Mouse (Mus musculus) common myeloid progenitor, adult 5-6 weeks (primary cell): ENCODE data around the gene Phf14. TPM values are rescaled to one million over a fixed set of nuclear protein-coding genes. Genes with fewer than 3 reads are reported as not detected.
"Not testable (repeated sequence)": the region's sequence is repeated elsewhere in the genome, so short reads cannot be mapped to it uniquely, and the experiment has no call there.

Experiments
- ATAC-seq: replicated peaks from 2 replicates; pipeline ENCODE4 v1.8.0; 2016; ENCODE audit warnings: low read depth, mild to moderate bottlenecking, moderate TSS enrichment, inconsistent platforms; ENCODE audit not compliant: poor library complexity, severe bottlenecking
- total RNA-seq: library from RNA; stranded (forward); fragments of 200-1000, 187-1606 nt; gene quantifications from 2 replicates; pipeline ENCODE4 v1.2.3, GENCODE M21; 2017

The Phf14 gene
- total RNA-seq, 1 experiment from 2014 or later: 162 TPM

- no peak for ATAC-seq
These were observed 174.5 kb downstream of the Phf14 start for GRCm38 (mm10) chr6:12082125-12082524.

- peak; percentile 19; the same call in 1 of the 2 replicates for ATAC-seq
These were observed 175.1 kb downstream of the Phf14 start for GRCm38 (mm10) chr6:12082531-12083216.

- no peak for ATAC-seq
These were observed 177.1 kb downstream of the Phf14 start for GRCm38 (mm10) chr6:12084721-12085120.

DNA sequence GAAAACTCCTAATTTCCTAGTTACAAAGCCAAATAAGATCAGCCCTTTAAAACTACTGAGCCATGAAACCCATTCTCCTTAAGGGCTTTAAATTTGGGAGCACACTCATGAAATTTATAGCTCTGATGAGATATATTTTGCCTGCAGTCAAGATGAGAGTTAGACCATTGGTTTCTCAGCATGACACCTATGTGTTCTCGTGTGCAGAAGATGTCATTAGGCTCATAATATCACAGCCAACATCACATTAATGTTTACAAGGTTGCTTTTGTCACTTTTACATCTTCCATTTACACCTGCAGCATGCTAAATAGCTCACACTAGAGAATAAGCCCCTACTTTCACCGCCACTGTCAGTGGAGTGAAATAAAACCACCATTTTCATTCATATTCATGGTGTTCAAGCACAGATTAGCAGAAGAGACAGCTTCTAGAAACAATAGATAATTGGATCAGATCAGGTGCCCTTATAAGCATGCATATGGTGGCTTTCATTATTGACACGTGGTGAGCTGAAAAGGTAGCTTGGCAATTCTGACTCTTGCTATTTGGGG is 181.9 kb downstream of the Phf14 start:
- no peak for ATAC-seq

DNA sequence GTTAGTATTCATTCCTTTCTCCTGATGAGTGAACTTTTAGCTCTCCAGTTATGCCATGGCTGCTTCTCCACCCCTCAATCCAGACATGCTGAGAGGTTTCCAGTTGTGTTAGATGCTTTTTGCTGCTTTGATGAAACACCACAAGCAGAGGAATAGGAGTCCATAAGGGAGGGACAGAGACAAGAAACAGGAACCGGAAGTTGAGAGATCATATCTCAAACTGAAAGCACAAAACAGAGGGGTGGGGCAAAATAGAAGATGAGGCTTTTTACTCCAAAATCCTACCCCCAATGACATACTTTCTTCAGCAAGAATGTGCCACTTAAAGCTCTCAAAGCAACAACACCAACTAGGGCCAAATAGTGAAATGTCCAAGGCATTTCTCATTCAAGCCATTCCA is 188.1 kb downstream of the Phf14 start:
- ATAC-seq: no peak

GRCm38 (mm10) chr6:12097125-12097524 is 189.5 kb downstream of the Phf14 start:
- ATAC-seq: peak; percentile 60

DNA sequence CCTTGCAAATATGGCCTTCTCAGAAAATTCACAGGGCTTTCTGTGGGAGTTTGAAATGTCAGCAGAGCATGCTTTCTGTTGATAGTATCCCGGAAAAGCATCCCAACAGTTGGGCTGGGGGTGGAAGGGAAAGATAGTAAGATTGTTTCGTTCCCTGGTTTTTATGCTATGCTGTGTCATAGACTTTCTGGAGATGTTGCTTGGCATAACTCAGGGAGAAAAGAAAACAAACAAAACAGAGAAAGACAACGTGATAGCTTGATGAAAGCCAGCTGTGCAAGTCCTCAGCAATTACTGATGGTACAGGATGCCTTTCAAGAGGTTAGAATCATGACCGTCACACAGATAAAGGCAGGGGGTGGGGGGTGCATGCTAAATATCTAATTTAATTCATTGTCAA is 197.5 kb downstream of the Phf14 start:
- no peak for ATAC-seq

DNA sequence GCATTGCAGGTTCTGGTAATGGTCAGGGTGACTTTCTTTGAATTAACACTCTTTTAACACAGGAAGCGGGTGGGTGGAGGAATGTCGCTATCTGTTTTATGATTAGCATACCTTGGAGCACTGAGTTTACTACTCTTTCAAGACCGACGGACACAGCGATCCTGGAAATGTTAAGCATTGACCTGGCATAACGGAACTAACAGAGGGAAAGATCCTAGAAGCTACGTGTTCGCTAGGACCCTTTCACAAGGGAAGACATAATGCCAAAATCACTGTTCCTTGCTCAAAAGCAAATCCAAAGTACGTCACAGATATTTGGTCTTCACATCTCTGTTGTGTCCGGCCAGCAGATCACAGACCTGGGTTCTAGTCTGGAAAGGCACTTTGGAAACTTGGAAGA is 199.7 kb downstream of the Phf14 start:
- no peak for ATAC-seq

- ATAC-seq: no peak
These were observed 200.2 kb downstream of the Phf14 start for GRCm38 (mm10) chr6:12107786-12108185.

DNA sequence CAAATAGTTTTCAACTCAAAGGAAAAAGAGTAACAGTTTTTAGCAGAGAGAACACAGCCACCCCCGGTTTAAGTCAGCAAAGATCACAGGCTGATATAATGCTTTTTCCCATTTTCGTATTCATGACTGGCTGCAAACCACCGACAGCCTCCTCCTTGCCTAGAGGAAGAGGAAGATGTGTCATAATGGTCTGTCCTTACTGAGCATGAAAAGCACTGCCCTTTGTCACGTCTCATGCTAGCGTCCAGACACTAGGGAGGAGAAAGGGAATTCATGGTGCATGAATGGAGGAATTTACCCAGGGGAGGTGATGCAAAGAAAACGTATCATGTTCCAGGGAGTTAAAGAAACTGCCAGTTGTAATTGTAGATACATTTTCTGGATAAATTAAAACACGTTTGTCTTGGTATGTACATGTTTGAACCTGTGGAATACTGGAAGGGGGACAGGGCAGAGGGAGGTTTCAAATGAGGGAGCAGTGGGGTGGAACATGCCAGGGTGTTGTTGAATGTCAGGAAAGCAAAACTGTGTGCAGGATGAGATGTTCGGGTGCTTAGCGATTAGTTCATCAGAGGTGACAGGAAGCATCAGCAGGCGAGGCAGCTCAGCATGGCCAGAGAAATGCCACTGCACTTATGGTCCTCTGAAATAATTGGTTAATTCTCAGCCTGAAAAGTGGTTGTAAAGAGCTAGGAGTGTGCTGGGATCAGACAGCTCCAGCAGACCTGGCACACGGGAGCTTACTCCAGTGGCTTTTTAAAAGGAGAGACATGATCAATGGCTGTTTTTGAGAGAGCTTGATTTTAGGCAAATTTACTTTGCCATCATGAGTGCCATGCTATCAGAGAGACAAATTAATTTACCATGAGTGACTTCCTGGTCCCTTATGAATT is 209.6 kb downstream of the Phf14 start:
- ATAC-seq: peak; percentile 65

DNA sequence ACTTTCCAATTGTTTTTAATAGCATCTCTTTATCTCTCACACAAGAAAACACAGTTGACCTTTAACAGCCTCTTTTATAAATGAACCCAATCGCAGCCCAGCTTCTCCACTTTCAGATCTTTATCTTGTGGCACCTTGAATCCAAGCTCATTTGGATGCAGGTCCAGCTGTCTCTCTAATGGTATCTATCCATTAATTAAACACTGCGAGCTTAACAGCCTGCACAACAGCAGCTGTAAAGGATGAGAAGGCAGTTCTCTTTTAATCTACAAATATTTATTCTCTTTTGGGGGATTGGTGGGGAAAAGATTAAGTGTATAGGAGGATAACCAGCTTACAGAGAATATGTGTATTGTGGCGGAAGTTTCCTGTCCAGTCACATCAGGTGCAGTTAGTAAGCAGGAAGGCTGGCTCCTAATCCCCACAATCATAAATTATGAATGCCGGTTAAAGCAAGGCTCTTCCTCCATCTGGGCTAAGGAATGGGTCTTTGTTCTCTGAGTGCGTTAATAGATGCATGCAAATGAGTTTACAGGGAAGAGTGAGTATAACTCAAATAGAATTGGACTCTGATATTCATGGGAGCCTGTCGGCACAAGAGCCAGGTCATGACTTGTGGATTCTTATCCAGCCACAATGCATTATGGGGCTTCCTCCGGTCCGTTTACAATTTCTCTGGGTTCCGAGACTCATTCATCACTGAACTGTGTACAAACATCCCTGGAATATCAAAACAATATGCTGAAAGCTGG is 210.4 kb downstream of the Phf14 start:
- no peak for ATAC-seq

GRCm38 (mm10) chr6:12122759-12123158 is 215.2 kb downstream of the Phf14 start:
- no peak for ATAC-seq

GRCm38 (mm10) chr6:12125031-12125803 is 217.6 kb downstream of the Phf14 start:
- peak; percentile 79 for ATAC-seq

- not testable (repeated sequence) for ATAC-seq
These were observed 219.0 kb downstream of the Phf14 start for GRCm38 (mm10) chr6:12126601-12127000.

- peak; percentile 55 for ATAC-seq
These were observed 219.7 kb downstream of the Phf14 start for GRCm38 (mm10) chr6:12127287-12127686.

Other genes with a start within 250 kb of the Phf14 start
- 332 and 475 TPM in 2 replicates for gene Ndufa4, start 312 bp upstream of the Phf14 start, total RNA-seq